Mouse (Mus musculus) right cerebral cortex, adult 2 months (tissue): ENCODE results near the gene Rab35.

Experiments used
- DNase-seq, 2 experiments: peaks; one replicate each; pipeline ENCODE4 v3.0.0; 2021 to 2022; ENCODE audit warnings: low spot score in 2 of 2

Gene Rab35

GRCm38 (mm10) chr5:115649699-115650098 is 18.0 kb downstream of the Rab35 start:
- DNase-seq = no peak

DNA sequence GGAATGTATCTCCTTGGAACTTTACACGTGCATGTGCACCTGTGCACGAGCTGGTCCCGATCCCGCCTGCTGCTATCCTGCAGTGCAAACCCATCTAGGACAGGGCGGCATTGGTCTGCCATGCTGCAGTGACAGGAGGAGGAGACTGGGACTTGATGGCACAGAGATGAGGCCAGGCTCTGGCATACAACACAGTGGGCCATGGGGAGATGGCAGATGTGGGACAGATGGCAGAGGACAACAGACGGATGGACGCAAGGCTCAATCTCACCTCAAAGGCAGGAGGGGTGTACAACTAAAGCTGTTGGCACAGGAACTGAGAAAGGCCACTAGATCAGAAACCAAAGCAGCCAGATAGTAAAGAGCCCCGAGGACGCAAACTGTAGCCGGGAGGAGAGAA is 19.2 kb downstream of the Rab35 start:
- no peak for DNase-seq

- no peak for DNase-seq
These were observed 20.1 kb downstream of the Rab35 start for GRCm38 (mm10) chr5:115651821-115652220.

GRCm38 (mm10) chr5:115652681-115653575 is 21.2 kb downstream of the Rab35 start:
- peak; percentile 100 for DNase-seq

DNA sequence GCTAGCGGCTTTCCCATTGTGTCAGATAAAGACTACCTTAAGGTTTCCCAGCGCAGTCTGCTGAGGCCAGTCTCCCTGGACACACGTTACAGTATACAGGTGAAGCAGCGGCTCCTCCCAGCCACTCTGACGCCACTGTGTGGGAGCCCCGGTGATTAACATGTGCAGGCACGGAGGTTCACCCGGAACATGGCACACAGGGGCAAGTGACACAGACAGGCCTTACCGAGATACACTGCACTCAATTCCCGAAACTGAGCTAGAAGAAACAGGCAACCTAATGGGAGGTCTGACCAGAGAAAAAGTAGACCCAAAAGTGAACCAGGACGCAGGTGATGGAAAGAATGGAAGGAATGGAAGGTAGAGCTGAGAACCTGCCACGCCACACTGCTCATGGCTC is 22.1 kb downstream of the Rab35 start:
- DNase-seq = no peak

DNA sequence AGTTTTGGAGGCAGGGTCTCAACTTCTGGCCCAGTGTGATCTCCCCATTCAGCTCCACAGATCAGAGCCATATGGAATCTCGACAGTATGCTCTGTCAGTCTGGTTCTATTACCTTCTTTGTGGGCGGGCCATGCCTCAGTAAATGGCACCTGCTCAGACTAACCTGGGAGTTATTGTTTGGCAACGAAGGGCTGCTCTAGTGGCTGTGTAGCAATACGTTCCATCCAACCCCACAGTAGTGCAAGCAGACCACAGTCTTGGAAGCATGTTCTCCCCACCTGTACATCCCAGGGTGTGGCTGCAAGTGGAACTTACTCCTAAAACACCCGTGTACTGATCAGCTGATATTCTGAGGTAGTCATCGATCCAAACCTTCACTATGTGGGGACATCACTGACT is 25.0 kb downstream of the Rab35 start:
- no peak for DNase-seq

GRCm38 (mm10) chr5:115657234-115657633 is 25.5 kb downstream of the Rab35 start:
- DNase-seq = no peak

DNA sequence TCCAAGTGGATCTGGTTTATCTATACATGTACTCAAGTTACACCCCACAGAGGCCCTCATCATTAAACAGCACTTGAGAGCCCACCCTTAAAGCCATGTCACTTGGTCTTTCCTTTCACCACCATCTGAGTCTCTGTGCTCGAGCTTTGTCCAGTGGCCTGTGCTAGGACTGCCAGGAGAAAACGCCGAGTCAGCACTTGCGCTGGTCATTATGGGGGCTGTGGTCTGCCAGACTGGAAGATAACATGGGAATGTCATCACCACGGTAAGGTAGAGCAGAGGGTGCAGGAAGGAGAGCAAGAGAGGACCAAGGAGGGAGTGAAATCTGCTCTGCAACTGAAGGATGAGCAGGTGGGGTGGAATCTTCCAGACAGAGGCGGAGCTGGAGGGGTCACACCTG is 26.6 kb downstream of the Rab35 start:
- no peak for DNase-seq

GRCm38 (mm10) chr5:115662658-115663057 is 30.9 kb downstream of the Rab35 start:
- DNase-seq = no peak

- DNase-seq = no peak
These were observed 34.8 kb downstream of the Rab35 start for GRCm38 (mm10) chr5:115666366-115667065.

DNA sequence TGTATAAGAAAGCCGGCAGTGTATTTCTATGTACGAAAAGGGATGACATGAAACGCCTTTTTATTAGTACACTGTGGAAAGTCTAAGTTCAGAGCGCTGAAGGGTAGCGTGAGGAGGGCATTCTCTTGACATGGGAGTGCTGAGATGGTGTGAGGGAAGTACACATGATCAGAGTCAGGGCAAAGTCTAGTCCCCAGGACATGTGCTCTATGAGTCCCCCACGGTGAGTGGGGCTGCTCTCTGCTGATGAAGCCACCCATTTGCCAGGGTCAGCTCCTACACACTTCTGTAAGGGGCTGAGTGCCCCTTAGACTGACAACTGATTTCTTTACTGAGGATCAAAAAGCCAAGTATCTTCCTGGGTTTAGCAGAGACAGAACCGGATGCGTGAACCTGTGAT is 35.5 kb downstream of the Rab35 start:
- DNase-seq = no peak

- DNase-seq = no peak
These were observed 36.2 kb downstream of the Rab35 start for GRCm38 (mm10) chr5:115667894-115668293.

- no peak for DNase-seq
These were observed 37.3 kb downstream of the Rab35 start for GRCm38 (mm10) chr5:115668986-115669385.

DNA sequence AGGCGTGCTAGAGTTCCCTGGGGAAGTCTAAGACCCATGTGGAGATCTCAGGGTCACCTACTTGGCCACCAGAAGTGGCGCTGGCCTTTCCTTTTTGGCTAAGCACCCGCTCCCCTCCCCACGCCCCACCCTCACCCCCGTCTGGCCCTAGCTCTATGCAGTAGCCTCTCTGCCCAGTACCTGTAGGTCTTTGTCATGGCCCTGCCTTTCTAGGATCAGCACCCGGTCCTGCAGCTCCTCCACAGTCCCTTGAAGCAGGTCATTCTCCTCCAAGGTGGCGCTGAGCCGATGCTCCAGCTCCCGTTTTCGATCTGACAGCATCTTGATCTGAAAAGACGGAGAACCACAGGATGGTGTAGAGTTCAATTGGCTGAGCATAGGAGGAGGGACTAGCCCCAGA is 38.3 kb downstream of the Rab35 start:
- no peak for DNase-seq

DNA sequence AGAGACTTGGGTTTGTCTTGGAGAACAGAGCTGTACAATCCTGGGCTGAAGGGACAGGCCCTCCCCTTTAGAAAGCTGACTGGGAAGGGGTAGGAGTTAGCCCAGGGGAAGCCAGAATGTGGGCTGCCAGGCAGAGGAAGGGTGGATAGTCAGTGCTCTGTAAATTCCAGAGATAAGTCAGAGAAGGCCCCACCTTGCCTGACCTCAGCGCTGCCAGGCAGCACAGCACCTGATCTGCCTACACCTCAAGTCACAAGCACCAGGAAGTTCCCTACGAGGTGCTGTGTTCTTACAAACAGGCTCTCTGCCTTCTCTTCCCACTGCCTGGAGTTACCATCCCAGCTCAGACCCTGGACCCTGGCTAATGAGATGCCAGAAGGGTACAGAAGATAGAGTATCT is 38.7 kb downstream of the Rab35 start:
- DNase-seq = no peak

GRCm38 (mm10) chr5:115671846-115672245 is 40.1 kb downstream of the Rab35 start:
- DNase-seq = no peak

- DNase-seq = no peak
These were observed 53.4 kb downstream of the Rab35 start for GRCm38 (mm10) chr5:115685126-115685525.

- no peak for DNase-seq
These were observed 55.0 kb downstream of the Rab35 start for GRCm38 (mm10) chr5:115686716-115687115.

GRCm38 (mm10) chr5:115693271-115693670 is 61.6 kb downstream of the Rab35 start:
- DNase-seq = no peak

DNA sequence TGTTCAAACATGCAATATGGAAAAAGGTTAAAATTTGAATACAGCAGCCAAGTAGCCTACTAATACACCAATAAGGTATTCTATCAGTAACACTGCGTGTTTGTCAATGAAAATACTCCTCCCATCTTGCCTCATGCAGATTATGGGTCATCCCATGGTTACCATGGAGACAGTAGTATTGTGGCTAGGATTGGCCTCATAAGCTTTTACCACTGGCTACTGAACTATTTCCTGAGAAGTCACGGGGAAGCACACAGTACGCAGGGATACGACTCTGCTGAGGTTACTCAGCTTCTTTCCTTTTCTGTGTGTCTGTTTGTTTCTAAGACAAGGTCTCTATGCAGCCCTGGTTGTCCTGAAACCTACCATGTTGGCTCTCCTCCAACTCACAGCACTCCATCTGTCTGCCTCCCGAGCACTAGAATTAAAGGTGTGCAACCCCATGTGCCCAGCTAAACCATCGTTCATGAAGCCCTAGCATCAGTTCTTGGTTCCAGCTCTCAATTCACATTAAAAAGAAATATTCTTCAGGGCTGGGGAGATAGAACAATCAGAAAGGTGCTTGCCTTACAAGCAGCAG is 63.6 kb downstream of the Rab35 start:
- peak in 1 of 2 experiments; percentile 28 for DNase-seq

- no peak for DNase-seq
These were observed 65.1 kb downstream of the Rab35 start for GRCm38 (mm10) chr5:115696811-115697210.
